Mouse (Mus musculus) liver, embryonic 13.5 days (tissue): ENCODE measurements at regions not wholly inside any gene's neighbourhood (a gene's known extent, or its start where the extent isn't known, plus 50 kb on each side); places are given as distances from the start of the nearest gene placed in this dataset.

Source experiments
- ATAC-seq: fragments of 200-750 bp; cut with Nextera tagmentation; 2 replicates; pipeline ENCODE4 v1.8.0; 2017; ENCODE audit warnings: low read depth, mild to moderate bottlenecking, moderate number of reproducible peaks, moderate library complexity
- DNase-seq: peaks from one replicate; pipeline ENCODE4 v3.0.0; 2022
- H3K27ac ChIP-seq: fragments of 300-500 bp; sonication (generic); 2 replicates; pipeline ENCODE4 v1.5.1; 2015; ENCODE audit warnings: moderate library complexity, mild to moderate bottlenecking, inconsistent platforms
- H3K27me3 ChIP-seq: fragments of 300-500 bp; sonication (generic); 2 replicates; pipeline ENCODE4 v1.6.1; 2015; ENCODE audit warnings: mild to moderate bottlenecking, inconsistent platforms
- H3K36me3 ChIP-seq: fragments of 300-500 bp; sonication (generic); 2 replicates; pipeline ENCODE4 v1.6.1; 2015; ENCODE audit warnings: mild to moderate bottlenecking, inconsistent platforms
- H3K4me1 ChIP-seq: fragments of 300-500 bp; sonication (generic); replicated peaks from 2 replicates; pipeline ENCODE4 v1.6.1; 2015; ENCODE audit warnings: inconsistent platforms
- H3K4me2 ChIP-seq: fragments of 300-500 bp; sonication (generic); 2 replicates; pipeline ENCODE4 v1.6.1; 2015; ENCODE audit warnings: inconsistent platforms, mild to moderate bottlenecking, moderate library complexity
- H3K4me3 ChIP-seq: fragments of 300-500 bp; sonication (generic); replicated peaks from 2 replicates; pipeline ENCODE4 v1.5.1; 2015; ENCODE audit warnings: mild to moderate bottlenecking, inconsistent platforms
- H3K9ac ChIP-seq: fragments of 300-500 bp; sonication (generic); 2 replicates; pipeline ENCODE4 v1.6.1; 2015; ENCODE audit warnings: mild to moderate bottlenecking, inconsistent platforms
- H3K9me3 ChIP-seq: fragments of 300-500 bp; sonication (generic); replicated peaks from 2 replicates; pipeline ENCODE4 v1.6.1; 2016; ENCODE audit warnings: inconsistent platforms
- WGBS: fragments of 180-500 bp; shearing (Covaris S2); methylation state at CpG from one replicate; pipeline ENCODE4 v1.1.7; 2015; ENCODE audit not compliant: insufficient replicate concordance; 5-methylcytosine and 5-hydroxymethylcytosine counted together

DNA sequence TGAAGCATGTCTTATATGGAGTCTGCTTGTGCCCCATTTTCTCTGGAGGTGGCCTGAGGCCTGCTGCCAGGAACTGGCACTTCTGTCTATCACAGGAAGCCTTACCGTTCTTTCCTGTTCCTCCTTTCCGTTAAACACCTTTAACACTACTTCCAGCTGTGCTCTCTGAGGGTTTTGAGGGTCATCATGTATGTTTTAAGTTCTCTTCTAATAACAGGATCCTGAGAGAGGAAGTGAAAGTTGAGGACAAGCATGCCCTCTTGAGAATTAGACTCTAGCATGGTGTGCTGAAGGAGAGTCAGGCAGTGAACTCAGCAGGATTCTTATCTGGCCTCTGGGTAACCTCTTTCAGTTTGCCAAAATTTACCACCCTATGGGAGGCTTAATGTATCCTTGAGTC is 418.0 kb upstream of the 9430069I07Rik start:
- DNase-seq, result no peak
- H3K9me3 ChIP-seq, result no peaks in the 10 kb centered on the region
- no peaks in the 10 kb centered on the region for H3K36me3 ChIP-seq
- H3K4me3 ChIP-seq, result no peak overlapping the region
- WGBS, result 25% methylated on average over 2 of the region's 2 CpGs
- H3K9ac ChIP-seq, result no peak overlapping the region
- H3K4me2 ChIP-seq, result no peak overlapping the region
- no peak for ATAC-seq
- no peak overlapping the region for H3K27ac ChIP-seq
- 0 out of 2 replicates have a peak, but pooled peaks cover 6% of the 10 kb centered on the region for H3K4me1 ChIP-seq
- no peaks in the 10 kb centered on the region for H3K27me3 ChIP-seq

- WGBS, result 44% methylated on average over 2 of the region's 2 CpGs
- Histone ChIP-seq H3K4me3 (no peak overlapping the region), H3K27me3 (no peaks in the 10 kb centered on the region), H3K9ac (no peak overlapping the region), H3K36me3 (no peaks in the 10 kb centered on the region), H3K9me3 (no peaks in the 10 kb centered on the region), H3K27ac (no peak overlapping the region), H3K4me2 (no peak overlapping the region), H3K4me1 (no peaks in the 10 kb centered on the region)
- DNase-seq (no peak), ATAC-seq (no peak)
Measured at GRCm38 (mm10) chr15:34751746-34752145, 394.1 kb upstream of the 9430069I07Rik start.

DNA sequence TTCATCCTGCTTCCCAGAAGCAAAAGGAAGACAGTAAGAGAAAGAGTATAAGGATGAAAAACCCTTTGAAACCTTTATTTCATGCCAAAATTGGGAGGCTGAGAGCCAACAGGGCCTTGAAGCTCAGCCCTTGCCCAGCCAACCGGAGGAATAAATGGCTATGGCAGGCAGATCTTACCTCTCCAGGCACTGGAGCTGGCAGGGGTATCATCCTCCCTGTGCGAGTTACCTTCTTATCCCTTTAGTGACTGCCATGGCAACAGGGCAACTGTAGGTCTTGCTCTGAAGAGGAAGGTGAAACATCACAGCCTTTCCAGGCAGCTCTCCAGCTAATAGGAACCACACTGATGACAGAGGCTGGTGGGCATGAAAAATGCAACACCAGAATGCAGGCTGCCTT is 393.3 kb upstream of the 9430069I07Rik start:
- Histone ChIP-seq H3K36me3 (no peaks in the 10 kb centered on the region), H3K9me3 (no peaks in the 10 kb centered on the region), H3K9ac (no peak overlapping the region), H3K4me1 (no peaks in the 10 kb centered on the region), H3K27ac (no peak overlapping the region), H3K27me3 (no peaks in the 10 kb centered on the region), H3K4me3 (no peak overlapping the region), H3K4me2 (no peak overlapping the region)
- no peak for DNase-seq
- ATAC-seq, result no peak
- 54% methylated on average over 2 of the region's 2 CpGs for WGBS

GRCm38 (mm10) chr15:34747111-34747510 is 389.4 kb upstream of the 9430069I07Rik start:
- no peak overlapping the region for H3K27ac ChIP-seq
- ATAC-seq, result no peak
- H3K27me3 ChIP-seq, result no peaks in the 10 kb centered on the region
- DNase-seq, result no peak
- H3K4me3 ChIP-seq, result no peak overlapping the region
- H3K9ac ChIP-seq, result no peak overlapping the region
- H3K4me2 ChIP-seq, result no peak overlapping the region
- no peaks in the 10 kb centered on the region for H3K9me3 ChIP-seq
- no peaks in the 10 kb centered on the region for H3K4me1 ChIP-seq
- H3K36me3 ChIP-seq, result no peaks in the 10 kb centered on the region
- WGBS, result 53% methylated on average over 4 of the region's 4 CpGs

DNA sequence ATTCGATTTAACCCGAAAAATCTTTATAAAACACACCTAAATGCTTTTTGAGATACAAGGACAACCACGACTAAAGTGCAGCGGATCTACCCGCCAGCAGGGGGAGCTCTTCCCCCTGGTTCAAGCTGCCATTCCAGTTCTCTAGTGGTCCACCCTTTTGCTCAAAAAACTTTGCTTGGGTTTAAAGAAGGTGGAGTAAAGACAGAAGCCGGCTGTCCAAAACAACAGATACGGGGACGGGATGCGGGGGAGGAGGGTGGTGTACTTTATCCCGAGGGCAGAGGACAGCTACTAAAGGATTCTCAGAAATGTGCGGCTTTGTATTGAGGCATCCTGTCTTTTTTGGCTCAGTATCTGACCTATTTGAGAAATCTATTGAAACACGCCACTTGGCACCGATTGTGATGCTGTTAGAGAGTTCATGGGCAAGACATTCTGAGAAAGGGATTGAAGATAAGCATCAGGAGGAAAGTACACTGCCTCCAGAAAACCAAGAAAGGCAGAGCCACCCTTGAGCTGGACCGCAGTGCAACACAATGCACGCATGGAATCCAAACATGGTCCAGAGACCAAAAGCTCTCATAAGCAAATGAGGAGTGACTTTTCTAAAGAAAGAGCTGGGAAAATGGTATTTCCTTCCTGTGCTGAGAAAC is 385.6 kb upstream of the 9430069I07Rik start:
- Histone ChIP-seq H3K27ac (no peak overlapping the region), H3K9ac (no peak overlapping the region), H3K4me2 (no peak overlapping the region), H3K4me1 (no peaks in the 10 kb centered on the region), H3K9me3 (no peaks in the 10 kb centered on the region), H3K36me3 (no peaks in the 10 kb centered on the region), H3K4me3 (no peak overlapping the region), H3K27me3 (no peaks in the 10 kb centered on the region)
- DNase-seq, result peak; percentile 10
- WGBS, result 26% methylated on average over 15 of the region's 15 CpGs
- ATAC-seq, result no peak

DNA sequence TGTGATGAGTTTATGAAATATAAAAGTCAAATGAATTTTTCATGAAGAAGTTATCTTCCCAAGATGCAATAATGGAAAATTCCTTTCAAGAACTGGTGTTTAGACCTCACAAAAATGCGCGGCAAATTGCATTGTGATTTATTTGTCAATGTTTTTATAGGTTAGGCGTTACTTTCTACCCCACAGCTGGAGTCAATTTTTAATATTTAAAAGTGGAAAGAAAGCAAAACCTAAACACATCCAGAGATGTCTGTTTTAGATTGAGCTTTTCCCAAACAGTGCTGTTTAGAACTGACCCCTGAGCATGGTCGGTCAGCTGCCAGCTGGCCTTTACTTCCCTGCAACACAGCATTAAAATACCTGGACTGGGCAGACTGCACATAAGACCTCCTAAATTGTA is 383.8 kb upstream of the 9430069I07Rik start:
- no peak overlapping the region for H3K27ac ChIP-seq
- 71% methylated on average over 4 of the region's 4 CpGs for WGBS
- no peaks in the 10 kb centered on the region for H3K27me3 ChIP-seq
- H3K9ac ChIP-seq, result no peak overlapping the region
- DNase-seq (no peak), ATAC-seq (no peak)
- H3K4me3 ChIP-seq, result no peak overlapping the region
- no peak overlapping the region for H3K4me2 ChIP-seq
- no peaks in the 10 kb centered on the region for H3K4me1 ChIP-seq
- no peaks in the 10 kb centered on the region for H3K36me3 ChIP-seq
- no peaks in the 10 kb centered on the region for H3K9me3 ChIP-seq
